Mouse (Mus musculus) midbrain, embryonic 15.5 days (tissue): ENCODE measurements around the gene Trpm1. TPM values are rescaled to one million over a fixed set of nuclear protein-coding genes. Genes with fewer than 3 reads are reported as not detected.
"Not testable (repeated sequence)": the region's sequence is repeated elsewhere in the genome, so short reads cannot be mapped to it uniquely, and the experiment has no call there.

ENCODE experiments used
- ATAC-seq: fragments of 200-750 bp; cut with Nextera tagmentation; replicated peaks from 2 replicates; pipeline ENCODE4 v1.8.0; 2017; ENCODE audit warnings: moderate TSS enrichment
- H3K27ac ChIP-seq: fragments of 300-500 bp; sonication (generic); 2 replicates; pipeline ENCODE4 v1.5.1; 2015; ENCODE audit warnings: mild to moderate bottlenecking, inconsistent platforms
- H3K27me3 ChIP-seq: fragments of 300-500 bp; sonication (generic); replicated peaks from 2 replicates; pipeline ENCODE4 v1.6.1; 2015; ENCODE audit warnings: inconsistent platforms
- H3K36me3 ChIP-seq: fragments of 300-500 bp; sonication (generic); replicated peaks from 2 replicates; pipeline ENCODE4 v1.6.1; 2015; ENCODE audit warnings: inconsistent platforms
- H3K4me1 ChIP-seq: fragments of 300-500 bp; sonication (generic); 2 replicates; pipeline ENCODE4 v1.6.1; 2015; ENCODE audit warnings: inconsistent platforms
- H3K4me2 ChIP-seq: fragments of 300-500 bp; sonication (generic); 2 replicates; pipeline ENCODE4 v1.6.1; 2015; ENCODE audit warnings: inconsistent platforms, mild to moderate bottlenecking, moderate library complexity
- H3K4me3 ChIP-seq: fragments of 300-500 bp; sonication (generic); 2 replicates; pipeline ENCODE4 v1.5.1; 2015; ENCODE audit warnings: mild to moderate bottlenecking, inconsistent platforms
- H3K9ac ChIP-seq: fragments of 300-500 bp; sonication (generic); 2 replicates; pipeline ENCODE4 v1.6.1; 2015; ENCODE audit warnings: mild to moderate bottlenecking, inconsistent platforms
- H3K9me3 ChIP-seq: fragments of 300-500 bp; sonication (generic); 2 replicates; pipeline ENCODE4 v1.6.1; 2016; ENCODE audit warnings: inconsistent platforms
- WGBS: fragments of 180-500 bp; shearing (Covaris S2); methylation state at CpG from one replicate; pipeline ENCODE4 v1.1.7; 2015; ENCODE audit warnings: mixed read lengths; 5-methylcytosine and 5-hydroxymethylcytosine counted together
- polyA plus RNA-seq: library from polyadenylated mRNA; unstranded; fragments of >200 nt; fragmentation: Nextera tagmentation; extraction: Ambion mirVana; gene quantifications from 2 replicates; pipeline ENCODE4 v1.2.1, GENCODE M21; 2015

Gene Trpm1
- 0.19 and 0.26 TPM in 2 replicates for polyA plus RNA-seq

GRCm38 (mm10) chr7:64153535-64153934 is at the start of gene Trpm1:
Gene Trpm1 (plus strand): TSS chr7:64153835.
- 82% methylated on average over 2 of the region's 2 CpGs for WGBS
- Histone ChIP-seq H3K4me3 (no peak within 1 kb of the TSS), H3K36me3 (no peaks in the 10 kb centered on the region), H3K27me3 (no peaks in the 10 kb centered on the region), H3K9me3 (no peaks in the 10 kb centered on the region), H3K27ac (no peak within 1 kb of the TSS), H3K4me2 (no peak within 1 kb of the TSS), H3K4me1 (0 out of 2 replicates have a peak, but pooled peaks cover 9% of the 10 kb centered on the region), H3K9ac (no peak within 1 kb of the TSS)
- no peak for ATAC-seq

- 92% methylated on average over 9 of the region's 9 CpGs for WGBS
- Histone ChIP-seq H3K4me2 (no peak overlapping the region), H3K36me3 (no peaks in the 10 kb centered on the region), H3K4me1 (no peaks in the 10 kb centered on the region), H3K27ac (no peak overlapping the region), H3K9me3 (no peaks in the 10 kb centered on the region), H3K9ac (no peak overlapping the region), H3K27me3 (no peaks in the 10 kb centered on the region), H3K4me3 (no peak overlapping the region)
- no peak for ATAC-seq
Measured at GRCm38 (mm10) chr7:64122131-64122715, 31.4 kb upstream of the Trpm1 start.

GRCm38 (mm10) chr7:64123721-64124120 is 29.9 kb upstream of the Trpm1 start:
- H3K9ac ChIP-seq: no peak overlapping the region
- no peaks in the 10 kb centered on the region for H3K4me1 ChIP-seq
- H3K4me2 ChIP-seq: no peak overlapping the region
- 94% methylated on average over 4 of the region's 4 CpGs for WGBS
- no peaks in the 10 kb centered on the region for H3K27me3 ChIP-seq
- no peaks in the 10 kb centered on the region for H3K36me3 ChIP-seq
- no peak overlapping the region for H3K27ac ChIP-seq
- H3K9me3 ChIP-seq: no peaks in the 10 kb centered on the region
- no peak for ATAC-seq
- H3K4me3 ChIP-seq: no peak overlapping the region

- not testable (repeated sequence) for H3K4me2 ChIP-seq, H3K27me3 ChIP-seq, H3K9me3 ChIP-seq, H3K4me3 ChIP-seq, H3K36me3 ChIP-seq, ATAC-seq, H3K9ac ChIP-seq, H3K4me1 ChIP-seq, H3K27ac ChIP-seq
- WGBS: 93% methylated on average over 9 of the region's 9 CpGs
Measured at GRCm38 (mm10) chr7:64125994-64126393, 27.6 kb upstream of the Trpm1 start.

GRCm38 (mm10) chr7:64139866-64140265 is 13.8 kb upstream of the Trpm1 start:
- 87% methylated on average over 2 of the region's 2 CpGs for WGBS
- H3K9me3 ChIP-seq: no peaks in the 10 kb centered on the region
- no peak overlapping the region for H3K27ac ChIP-seq
- no peak overlapping the region for H3K4me2 ChIP-seq
- H3K4me3 ChIP-seq: no peak overlapping the region
- no peaks in the 10 kb centered on the region for H3K36me3 ChIP-seq
- no peak for ATAC-seq
- no peak overlapping the region for H3K9ac ChIP-seq
- H3K4me1 ChIP-seq: no peaks in the 10 kb centered on the region
- no peaks in the 10 kb centered on the region for H3K27me3 ChIP-seq

- no peaks in the 10 kb centered on the region for H3K4me1 ChIP-seq
- H3K4me2 ChIP-seq: no peak overlapping the region
- no peaks in the 10 kb centered on the region for H3K36me3 ChIP-seq
- H3K9ac ChIP-seq: no peak overlapping the region
- ATAC-seq: no peak
- WGBS: 93% methylated on average over 19 of the region's 19 CpGs
- H3K9me3 ChIP-seq: no peaks in the 10 kb centered on the region
- H3K27me3 ChIP-seq: no peaks in the 10 kb centered on the region
- no peak overlapping the region for H3K4me3 ChIP-seq
- H3K27ac ChIP-seq: no peak overlapping the region
Measured at GRCm38 (mm10) chr7:64141301-64142032, 12.2 kb upstream of the Trpm1 start.

- H3K27ac ChIP-seq: no peak overlapping the region
- no peak overlapping the region for H3K4me2 ChIP-seq
- no peaks in the 10 kb centered on the region for H3K36me3 ChIP-seq
- no peak overlapping the region for H3K9ac ChIP-seq
- no peak overlapping the region for H3K4me3 ChIP-seq
- no peak for ATAC-seq
- 59% methylated on average over 2 of the region's 2 CpGs for WGBS
- H3K9me3 ChIP-seq: no peaks in the 10 kb centered on the region
- H3K4me1 ChIP-seq: no peaks in the 10 kb centered on the region
- H3K27me3 ChIP-seq: no peaks in the 10 kb centered on the region
Measured at GRCm38 (mm10) chr7:64149337-64149736, 4.3 kb upstream of the Trpm1 start.

GRCm38 (mm10) chr7:64149747-64150146 is 3.9 kb upstream of the Trpm1 start:
- 55% methylated on average over 2 of the region's 2 CpGs for WGBS
- no peak for ATAC-seq
- Histone ChIP-seq H3K9me3 (no peaks in the 10 kb centered on the region), H3K4me1 (no peaks in the 10 kb centered on the region), H3K36me3 (no peaks in the 10 kb centered on the region), H3K9ac (no peak overlapping the region), H3K4me3 (no peak overlapping the region), H3K27ac (no peak overlapping the region), H3K4me2 (no peak overlapping the region), H3K27me3 (no peaks in the 10 kb centered on the region)

- no peak overlapping the region for H3K9ac ChIP-seq
- 0 out of 2 replicates have a peak, but pooled peaks cover 5% of the 10 kb centered on the region for H3K4me1 ChIP-seq
- H3K27me3 ChIP-seq: no peaks in the 10 kb centered on the region
- H3K4me3 ChIP-seq: no peak overlapping the region
- no peak overlapping the region for H3K27ac ChIP-seq
- WGBS: 67% methylated on average over 6 of the region's 6 CpGs
- H3K36me3 ChIP-seq: no peaks in the 10 kb centered on the region
- no peak for ATAC-seq
- H3K9me3 ChIP-seq: no peaks in the 10 kb centered on the region
- no peak overlapping the region for H3K4me2 ChIP-seq
Measured at GRCm38 (mm10) chr7:64150436-64151080, 3.1 kb upstream of the Trpm1 start.

- Histone ChIP-seq H3K27ac (no peak overlapping the region), H3K4me3 (peak overlapping the region; percentile 12; the same call in 1 of the 2 replicates), H3K27me3 (no peaks in the 10 kb centered on the region), H3K36me3 (no peaks in the 10 kb centered on the region), H3K4me2 (peak overlapping the region; percentile 44), H3K9me3 (no peaks in the 10 kb centered on the region), H3K9ac (no peak overlapping the region), H3K4me1 (0 out of 2 replicates have a peak, but pooled peaks cover 12% of the 10 kb centered on the region)
- WGBS: 76% methylated on average over 4 of the region's 4 CpGs
- 0 out of 2 replicates have a peak, but pooled peaks have one; percentile 9 for ATAC-seq
Measured at GRCm38 (mm10) chr7:64155226-64155625, 1.6 kb downstream of the Trpm1 start.

GRCm38 (mm10) chr7:64155687-64156086 is 2.1 kb downstream of the Trpm1 start:
- Histone ChIP-seq H3K4me2 (peak overlapping the region; percentile 44), H3K4me3 (peak overlapping the region; percentile 12), H3K4me1 (0 out of 2 replicates have a peak, but pooled peaks cover 12% of the 10 kb centered on the region), H3K27ac (no peak overlapping the region), H3K9ac (no peak overlapping the region), H3K27me3 (no peaks in the 10 kb centered on the region), H3K36me3 (no peaks in the 10 kb centered on the region), H3K9me3 (no peaks in the 10 kb centered on the region)
- 8% methylated on average over 10 of the region's 10 CpGs for whole genome bisulfite sequencing
- peak; percentile 91 for ATAC-seq

- Histone ChIP-seq H3K36me3 (no peaks in the 10 kb centered on the region), H3K9me3 (no peaks in the 10 kb centered on the region), H3K4me2 (no peak overlapping the region; the same call in 1 of the 2 replicates), H3K27ac (no peak overlapping the region), H3K9ac (no peak overlapping the region), H3K4me1 (0 out of 2 replicates have a peak, but pooled peaks cover 12% of the 10 kb centered on the region), H3K4me3 (no peak overlapping the region), H3K27me3 (no peaks in the 10 kb centered on the region)
- ATAC-seq: peak; percentile 44
- 80% methylated on average over 5 of the region's 5 CpGs for WGBS
Measured at GRCm38 (mm10) chr7:64156271-64156911, 2.8 kb downstream of the Trpm1 start.
